Mouse (Mus musculus) erythroblast, embryonic 14.5 days (primary cell): Measurements from ENCODE around the gene Arl15.

Source experiments
- GATA1 ChIP-seq: IDR thresholded peaks from 2 replicates; pipeline ENCODE4 v1.6.1; 2012; ENCODE audit warnings: low read length, inconsistent platforms, mixed read lengths
- TAL1 ChIP-seq: IDR thresholded peaks from 3 replicates; pipeline ENCODE4 v1.6.1; 2012; ENCODE audit warnings: low read length, inconsistent platforms, mixed read lengths

- TF ChIP-seq GATA1 (no peak), TAL1 (no peak)
Measured at GRCm38 (mm10) chr13:113846413-113846812, 52.1 kb downstream of the Arl15 start.
